Mouse (Mus musculus): ENCODE data around the gene Opa3. TPM values are rescaled to one million over a fixed set of nuclear protein-coding genes. Genes with fewer than 3 reads are reported as not detected.

The Opa3 gene
- total and polyA plus RNA-seq, 3 experiments: 8.4 to 15.2 (median 14.2) TPM

GRCm38 (mm10) chr7:19303046-19303305 is 74.8 kb downstream of the Opa3 start:
- TF ChIP-seq CTCF (IDR thresholded peaks at IDR 0.05; ENCODE audit: low read depth, low read length) (no peak), GATA2 (IDR thresholded peaks at IDR 0.05; ENCODE audit: borderline replicate concordance, low read depth, low read length) (no peak), TAL1 (conservative IDR thresholded peaks at IDR 0.05; ENCODE audit: low read depth, low read length) (no peak)
- H3K27me3 ChIP-seq (ENCODE audit: insufficient read depth, low read length): peaks cover 35% of the 10 kb centered on the region
- H3K9me3 ChIP-seq (replicated peaks): no peaks in the 10 kb centered on the region
- H3K4me3 ChIP-seq (ENCODE audit: low read depth, low read length): no peak overlapping the region
- no peaks in the 10 kb centered on the region for H3K36me3 ChIP-seq (replicated peaks)
- ATAC-seq (ENCODE audit: extremely low read depth, insufficient number of reproducible peaks, low FRiP score, poor library complexity, severe bottlenecking) (no peak), DNase-seq (ENCODE audit: low spot score) (no peak)
- peaks cover 44% of the 10 kb centered on the region for H3K4me1 ChIP-seq (ENCODE audit: insufficient read depth, low read depth, low read length)

GRCm38 (mm10) chr7:19303770-19304169 is 75.6 kb downstream of the Opa3 start:
- ATAC-seq (ENCODE audit: extremely low read depth, insufficient number of reproducible peaks, low FRiP score, poor library complexity, severe bottlenecking) (no peak), DNase-seq (ENCODE audit: low spot score) (no peak)
- H3K27me3 ChIP-seq (ENCODE audit: insufficient read depth, low read length): peaks cover 35% of the 10 kb centered on the region
- no peak overlapping the region; the same call in 1 of the 2 replicates for H3K4me3 ChIP-seq (ENCODE audit: low read depth, low read length)
- H3K4me1 ChIP-seq (ENCODE audit: insufficient read depth, low read depth, low read length): peaks cover 49% of the 10 kb centered on the region
- no peaks in the 10 kb centered on the region for H3K9me3 ChIP-seq (replicated peaks)
- TF ChIP-seq CTCF (IDR thresholded peaks at IDR 0.05; ENCODE audit: low read depth, low read length) (peak; percentile 78), GATA1 (IDR thresholded peaks at IDR 0.05; ENCODE audit: borderline replicate concordance, low read length) (no peak), POLR2AphosphoS5 (IDR thresholded peaks at IDR 0.05; ENCODE audit: insufficient replicate concordance, low read depth, low read length) (no peak)
- no peaks in the 10 kb centered on the region for H3K36me3 ChIP-seq (replicated peaks)

GRCm38 (mm10) chr7:19304501-19305412 is 76.6 kb downstream of the Opa3 start:
- TF ChIP-seq CTCF (IDR thresholded peaks at IDR 0.05; ENCODE audit: low read depth, low read length) (no peak), GATA2 (IDR thresholded peaks at IDR 0.05; ENCODE audit: borderline replicate concordance, low read depth, low read length) (no peak), TAL1 (conservative IDR thresholded peaks at IDR 0.05; ENCODE audit: low read depth, low read length) (no peak), GATA1 (IDR thresholded peaks at IDR 0.05; ENCODE audit: borderline replicate concordance, low read length) (no peak)
- Histone ChIP-seq H3K36me3 (replicated peaks) (no peaks in the 10 kb centered on the region), H3K4me3 (ENCODE audit: low read depth, low read length) (no peak overlapping the region), H3K9me3 (replicated peaks) (no peaks in the 10 kb centered on the region), H3K4me1 (ENCODE audit: insufficient read depth, low read depth, low read length) (peaks cover 57% of the 10 kb centered on the region), H3K27me3 (ENCODE audit: insufficient read depth, low read length) (peaks cover 35% of the 10 kb centered on the region)
- DNase-seq (ENCODE audit: low spot score) (no peak), ATAC-seq (ENCODE audit: extremely low read depth, insufficient number of reproducible peaks, low FRiP score, poor library complexity, severe bottlenecking) (no peak)

GRCm38 (mm10) chr7:19305413-19305735 is 77.2 kb downstream of the Opa3 start:
- no peak for DNase-seq (ENCODE audit: low spot score)
- peaks cover 35% of the 10 kb centered on the region for H3K27me3 ChIP-seq (ENCODE audit: insufficient read depth, low read length)

More at GRCm38 (mm10) chr7:19305413-19305735, 77.2 kb downstream of the Opa3 start:
- ATAC-seq (ENCODE audit: extremely low read depth, insufficient number of reproducible peaks, low FRiP score, poor library complexity, severe bottlenecking): no peak
- TF ChIP-seq CTCF (IDR thresholded peaks at IDR 0.05; ENCODE audit: low read depth, low read length) (no peak), GATA1 (IDR thresholded peaks at IDR 0.05; ENCODE audit: borderline replicate concordance, low read length) (no peak), GATA2 (IDR thresholded peaks at IDR 0.05; ENCODE audit: borderline replicate concordance, low read depth, low read length) (no peak), POLR2AphosphoS5 (IDR thresholded peaks at IDR 0.05; ENCODE audit: insufficient replicate concordance, low read depth, low read length) (no peak)
- Histone ChIP-seq H3K36me3 (replicated peaks) (no peaks in the 10 kb centered on the region), H3K4me1 (ENCODE audit: insufficient read depth, low read depth, low read length) (peaks cover 58% of the 10 kb centered on the region), H3K4me3 (ENCODE audit: low read depth, low read length) (no peak overlapping the region), H3K9me3 (replicated peaks) (no peaks in the 10 kb centered on the region)

Other genes with a start within 250 kb of the Opa3 start
Only the 20 nearest of the 28 such genes appear.
- not detected in 2 replicates for gene Rsph6a, start 173.6 kb upstream of the Opa3 start, total RNA-seq (2014; fragmentation: Nextera tagmentation)
- gene Rsph6a, start 173.6 kb upstream of the Opa3 start, total RNA-seq (2017): 0.33 and 0.76 TPM in 2 replicates
- 0.16 and 0.23 TPM in 2 replicates for gene Rsph6a, start 173.6 kb upstream of the Opa3 start, polyA plus RNA-seq (2012)
- 36.2 and 50.6 TPM in 2 replicates for gene Dmwd, start 152.1 kb upstream of the Opa3 start, total RNA-seq (2014; fragmentation: Nextera tagmentation)
- gene Dmwd, start 152.1 kb upstream of the Opa3 start, total RNA-seq (2017): 22.4 and 23.6 TPM in 2 replicates
- 141 and 150 TPM in 2 replicates for gene Dmwd, start 152.1 kb upstream of the Opa3 start, polyA plus RNA-seq (2012)
- gene Dmpk, start 144.5 kb upstream of the Opa3 start, total RNA-seq (2014; fragmentation: Nextera tagmentation): 17.1 and 27.5 TPM in 2 replicates
- 7.3 and 8.0 TPM in 2 replicates for gene Dmpk, start 144.5 kb upstream of the Opa3 start, total RNA-seq (2017)
- gene Dmpk, start 144.5 kb upstream of the Opa3 start, polyA plus RNA-seq (2012): 78.7 and 82.1 TPM in 2 replicates
- 1.8 and 3.8 TPM in 2 replicates for gene Six5, start 133.7 kb upstream of the Opa3 start, total RNA-seq (2014; fragmentation: Nextera tagmentation)
- gene Six5, start 133.7 kb upstream of the Opa3 start, total RNA-seq (2017): 2.6 and 3.6 TPM in 2 replicates
- 9.2 and 9.9 TPM in 2 replicates for gene Six5, start 133.7 kb upstream of the Opa3 start, polyA plus RNA-seq (2012)
- 0.39 TPM in 1 of 2 replicates, not detected in the other for gene Gm4969, start 110.0 kb upstream of the Opa3 start, total RNA-seq (2014; fragmentation: Nextera tagmentation)
- gene Gm4969, start 110.0 kb upstream of the Opa3 start, total RNA-seq (2017): 0.05 TPM in 1 of 2 replicates, not detected in the other
- 0.01 TPM in 1 of 2 replicates, not detected in the other for gene Gm4969, start 110.0 kb upstream of the Opa3 start, polyA plus RNA-seq (2012)
- 3.3 and 6.7 TPM in 2 replicates for gene Fbxo46, start 108.5 kb upstream of the Opa3 start, total RNA-seq (2014; fragmentation: Nextera tagmentation)
- 6.2 and 7.2 TPM in 2 replicates for gene Fbxo46, start 108.5 kb upstream of the Opa3 start, total RNA-seq (2017)
- gene Fbxo46, start 108.5 kb upstream of the Opa3 start, polyA plus RNA-seq (2012): 27.3 and 27.8 TPM in 2 replicates
- gene Qpctl, start 79.0 kb upstream of the Opa3 start, total RNA-seq (2014; fragmentation: Nextera tagmentation): 5.1 and 5.9 TPM in 2 replicates
- gene Qpctl, start 79.0 kb upstream of the Opa3 start, total RNA-seq (2017): 2.6 and 3.0 TPM in 2 replicates
- gene Qpctl, start 79.0 kb upstream of the Opa3 start, polyA plus RNA-seq (2012): 6.2 and 6.7 TPM in 2 replicates
- 19.5 and 25.5 TPM in 2 replicates for gene Snrpd2, start 78.6 kb upstream of the Opa3 start, total RNA-seq (2014; fragmentation: Nextera tagmentation)
- 75.1 and 92.3 TPM in 2 replicates for gene Snrpd2, start 78.6 kb upstream of the Opa3 start, total RNA-seq (2017)
- 73.1 and 75.0 TPM in 2 replicates for gene Snrpd2, start 78.6 kb upstream of the Opa3 start, polyA plus RNA-seq (2012)
- 7.0 and 10.7 TPM in 2 replicates for gene Gipr, start 62.2 kb upstream of the Opa3 start, total RNA-seq (2014; fragmentation: Nextera tagmentation)
- gene Gipr, start 62.2 kb upstream of the Opa3 start, total RNA-seq (2017): 6.5 and 6.8 TPM in 2 replicates
- gene Gipr, start 62.2 kb upstream of the Opa3 start, polyA plus RNA-seq (2012): 7.1 and 7.7 TPM in 2 replicates
- gene Eml2, start 51.9 kb upstream of the Opa3 start, total RNA-seq (2014; fragmentation: Nextera tagmentation): 13.6 and 19.0 TPM in 2 replicates
- 14.3 and 15.1 TPM in 2 replicates for gene Eml2, start 51.9 kb upstream of the Opa3 start, total RNA-seq (2017)
- 25.4 and 27.2 TPM in 2 replicates for gene Eml2, start 51.9 kb upstream of the Opa3 start, polyA plus RNA-seq (2012)
- 0.30 TPM in 1 of 2 replicates, not detected in the other for gene Gpr4, start 15.8 kb upstream of the Opa3 start, total RNA-seq (2014; fragmentation: Nextera tagmentation)
- gene Gpr4, start 15.8 kb upstream of the Opa3 start, total RNA-seq (2017): 0.11 and 0.12 TPM in 2 replicates
- 0.06 and 0.16 TPM in 2 replicates for gene Gpr4, start 15.8 kb upstream of the Opa3 start, polyA plus RNA-seq (2012)
- gene Vasp, start 43.5 kb downstream of the Opa3 start, total RNA-seq (2014; fragmentation: Nextera tagmentation): 146 and 171 TPM in 2 replicates
- 239 and 292 TPM in 2 replicates for gene Vasp, start 43.5 kb downstream of the Opa3 start, total RNA-seq (2017)
- gene Vasp, start 43.5 kb downstream of the Opa3 start, polyA plus RNA-seq (2012): 560 and 712 TPM in 2 replicates
- not detected in 2 replicates for gene Ppm1n, start 51.7 kb downstream of the Opa3 start, total RNA-seq (2014; fragmentation: Nextera tagmentation)
- gene Ppm1n, start 51.7 kb downstream of the Opa3 start, total RNA-seq (2017): not detected in 2 replicates
- not detected in 2 replicates for gene Ppm1n, start 51.7 kb downstream of the Opa3 start, polyA plus RNA-seq (2012)
- gene Rtn2, start 54.3 kb downstream of the Opa3 start, total RNA-seq (2014; fragmentation: Nextera tagmentation): 0.73 and 0.98 TPM in 2 replicates
- gene Rtn2, start 54.3 kb downstream of the Opa3 start, total RNA-seq (2017): 0.06 and 0.11 TPM in 2 replicates
- 0.94 and 0.96 TPM in 2 replicates for gene Rtn2, start 54.3 kb downstream of the Opa3 start, polyA plus RNA-seq (2012)
- gene Fosb, start 81.7 kb downstream of the Opa3 start, total RNA-seq (2014; fragmentation: Nextera tagmentation): 0.19 TPM in 1 of 2 replicates, not detected in the other
- 0.29 and 0.38 TPM in 2 replicates for gene Fosb, start 81.7 kb downstream of the Opa3 start, total RNA-seq (2017)
- 0.50 and 0.61 TPM in 2 replicates for gene Fosb, start 81.7 kb downstream of the Opa3 start, polyA plus RNA-seq (2012)
- gene Ercc1, start 116.4 kb downstream of the Opa3 start, total RNA-seq (2014; fragmentation: Nextera tagmentation): 26.9 and 39.9 TPM in 2 replicates
- 29.7 and 50.1 TPM in 2 replicates for gene Ercc1, start 116.4 kb downstream of the Opa3 start, total RNA-seq (2017)
- gene Ercc1, start 116.4 kb downstream of the Opa3 start, polyA plus RNA-seq (2012): 97.7 and 105 TPM in 2 replicates
- 9.3 and 10.8 TPM in 2 replicates for gene Cd3eap, start 131.1 kb downstream of the Opa3 start, total RNA-seq (2014; fragmentation: Nextera tagmentation)
- gene Cd3eap, start 131.1 kb downstream of the Opa3 start, total RNA-seq (2017): 22.3 and 25.6 TPM in 2 replicates
- gene Cd3eap, start 131.1 kb downstream of the Opa3 start, polyA plus RNA-seq (2012): 56.2 and 57.8 TPM in 2 replicates
- gene Ppp1r13l, start 131.4 kb downstream of the Opa3 start, total RNA-seq (2014; fragmentation: Nextera tagmentation): 8.5 and 15.2 TPM in 2 replicates
- 0.93 and 1.1 TPM in 2 replicates for gene Ppp1r13l, start 131.4 kb downstream of the Opa3 start, total RNA-seq (2017)
- gene Ppp1r13l, start 131.4 kb downstream of the Opa3 start, polyA plus RNA-seq (2012): 32.9 and 38.0 TPM in 2 replicates
- gene Ercc2, start 153.7 kb downstream of the Opa3 start, total RNA-seq (2014; fragmentation: Nextera tagmentation): 17.2 and 18.4 TPM in 2 replicates
- gene Ercc2, start 153.7 kb downstream of the Opa3 start, total RNA-seq (2017): 14.8 and 20.2 TPM in 2 replicates
- gene Ercc2, start 153.7 kb downstream of the Opa3 start, polyA plus RNA-seq (2012): 36.0 and 40.6 TPM in 2 replicates
- not detected in 2 replicates for gene Klc3, start 175.8 kb downstream of the Opa3 start, total RNA-seq (2014; fragmentation: Nextera tagmentation)
- 0.11 TPM in 1 of 2 replicates, not detected in the other for gene Klc3, start 175.8 kb downstream of the Opa3 start, total RNA-seq (2017)
- 0.69 and 0.84 TPM in 2 replicates for gene Klc3, start 175.8 kb downstream of the Opa3 start, polyA plus RNA-seq (2012)